Mouse (Mus musculus) layer of hippocampus, adult 9-10 months (tissue): ENCODE results near the gene Taar7d.
"Not testable (repeated sequence)": the region's sequence is repeated elsewhere in the genome, so short reads cannot be mapped to it uniquely, and the experiment has no call there.

Experiments used
- DNase-seq: peaks from one replicate; pipeline ENCODE4 v3.0.0; 2022; ENCODE audit warnings: low spot score

Gene Taar7d

DNA sequence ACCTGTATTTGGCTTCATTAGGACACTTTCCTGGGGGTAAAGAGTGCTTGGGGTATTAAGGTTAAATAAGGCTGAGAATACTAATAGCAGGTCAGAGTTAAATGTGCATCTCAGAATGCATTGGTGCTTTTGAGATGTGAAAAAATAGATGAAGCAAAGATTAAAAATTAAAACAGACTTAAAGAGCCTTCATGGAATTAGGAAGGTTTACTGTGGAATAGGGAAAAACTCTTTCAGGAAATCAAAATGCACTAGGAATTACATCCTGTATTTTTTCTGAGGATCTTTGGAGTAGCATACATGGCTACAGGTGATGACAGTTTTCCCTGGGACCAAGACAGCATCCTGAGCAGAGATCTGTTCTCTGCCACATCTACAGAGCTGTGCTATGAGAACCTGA, at the start of gene Taar7d:
Taar7d (plus strand) TSS at position 301 of the 400 bp plus-strand sequence.
- no peak for DNase-seq

GRCm38 (mm10) chr10:23977958-23978357, 49.1 kb upstream of the Taar7d start:
- no peak for DNase-seq

DNA sequence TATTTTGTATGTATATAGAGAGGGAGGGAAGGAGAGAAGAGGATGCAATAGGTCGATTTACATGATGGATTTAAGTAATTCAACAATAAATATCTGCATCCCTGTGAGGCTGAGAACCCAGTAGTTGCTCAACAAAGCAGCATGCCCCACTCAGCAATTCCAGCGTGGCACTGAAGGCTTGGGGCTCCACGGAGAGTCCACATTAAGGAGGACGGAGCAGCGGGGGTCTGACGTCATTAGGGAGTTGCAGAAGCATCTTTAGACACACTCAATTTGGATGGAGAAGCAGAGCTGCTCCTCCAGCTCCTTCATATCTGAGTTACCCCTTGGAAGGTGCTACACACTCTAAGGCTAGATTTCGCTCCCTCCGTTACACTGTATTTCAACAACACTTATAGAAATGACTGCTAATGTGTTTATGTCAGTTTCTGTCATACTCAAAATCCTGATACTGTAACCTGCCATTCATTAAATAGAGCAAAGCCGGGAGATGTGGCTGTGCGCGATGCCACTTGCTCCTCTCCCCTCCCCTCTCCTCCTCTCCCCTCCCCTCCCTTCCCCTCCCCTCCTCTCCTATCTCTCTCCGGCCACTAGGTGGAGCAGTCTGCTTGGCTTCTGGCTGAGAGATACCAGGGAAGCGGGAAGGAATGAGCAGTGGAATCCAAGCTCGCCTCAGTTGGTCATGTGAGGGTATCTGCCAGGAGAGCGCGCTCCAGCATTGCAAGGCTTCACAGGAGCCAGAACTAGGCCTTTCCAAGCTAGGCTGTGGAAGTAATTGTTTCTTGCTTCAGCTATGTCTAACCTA, 47.9 kb upstream of the Taar7d start:
- peak; percentile 9 for DNase-seq

GRCm38 (mm10) chr10:23985546-23985945, 41.5 kb upstream of the Taar7d start, which contains the start of gene Taar6:
TSS of gene Taar6 (minus strand) at chr10:23985646.
- no peak for DNase-seq

GRCm38 (mm10) chr10:23986419-23986818, 40.6 kb upstream of the Taar7d start:
- no peak for DNase-seq

DNA sequence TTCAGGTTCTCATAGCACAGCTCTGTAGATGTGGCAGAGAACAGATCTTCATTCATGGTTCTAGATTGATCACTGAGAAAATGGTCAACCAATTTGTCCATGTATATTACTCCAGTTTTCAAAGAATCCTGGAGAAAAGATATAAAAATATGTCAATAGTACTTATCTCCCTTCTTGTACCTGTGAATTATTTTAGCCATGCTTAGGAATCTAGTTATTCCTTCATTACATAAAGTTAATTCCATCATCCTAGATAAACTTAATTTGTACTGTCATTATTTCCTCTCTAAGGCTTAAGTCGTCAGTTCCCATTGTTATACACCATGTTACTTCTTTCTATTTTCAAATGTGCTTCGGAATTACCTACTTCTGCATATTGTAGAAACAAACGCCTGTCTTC, 33.6 kb upstream of the Taar7d start, which contains the start of gene Taar7a:
Taar7a (minus strand) TSS at position 101 of the 400 bp plus-strand sequence.
- DNase-seq: no peak

- DNase-seq: no peak
Observed at GRCm38 (mm10) chr10:23999639-24000038, 27.4 kb upstream of the Taar7d start, which contains the start of gene Taar7b. TSS of gene Taar7b (plus strand) at chr10:23999939.

DNA sequence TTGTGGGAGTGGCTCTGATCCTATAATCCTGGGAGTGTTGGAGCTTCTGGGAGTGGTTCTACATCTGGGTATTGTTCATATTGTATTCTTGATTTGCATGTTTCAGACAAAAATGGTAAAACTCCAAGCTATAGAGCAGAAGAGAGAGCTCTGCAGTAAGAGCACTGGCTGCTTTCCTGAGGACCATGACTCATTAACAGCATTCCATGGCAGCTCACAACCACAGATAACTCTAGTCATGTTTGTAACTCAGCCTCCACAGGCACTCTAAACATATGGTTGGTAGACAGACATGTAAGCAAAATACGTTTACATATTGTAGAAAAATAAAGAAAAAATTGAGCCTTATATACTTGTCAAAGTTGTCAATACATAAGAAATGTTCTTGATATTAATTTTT, 20.6 kb upstream of the Taar7d start:
- DNase-seq: no peak

GRCm38 (mm10) chr10:24007034-24007433, 20.0 kb upstream of the Taar7d start:
- DNase-seq: no peak

DNA sequence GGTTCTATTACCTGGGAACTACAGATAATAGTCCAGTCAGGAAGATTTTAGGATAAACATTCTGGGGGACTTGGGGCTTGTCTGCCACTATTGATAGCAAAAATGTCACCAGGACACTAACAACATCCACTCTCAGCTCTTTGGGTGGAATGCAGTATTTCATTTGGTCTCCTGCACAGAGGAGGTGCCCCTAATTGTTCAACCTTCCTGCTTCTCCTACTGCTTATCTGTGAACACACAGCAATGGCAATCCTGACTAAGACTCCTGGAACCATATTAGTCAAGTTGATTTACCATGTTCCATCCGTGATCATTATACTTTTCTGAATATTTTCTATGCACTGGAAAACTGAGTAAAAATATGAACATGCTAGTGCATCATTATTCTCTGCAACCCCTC, 18.9 kb upstream of the Taar7d start:
- DNase-seq: no peak

GRCm38 (mm10) chr10:24031347-24031746, 4.3 kb downstream of the Taar7d start:
- no peak for DNase-seq

- DNase-seq: no peak
Observed at GRCm38 (mm10) chr10:24037314-24037713, 10.3 kb downstream of the Taar7d start, which contains the start of gene Taar7e. TSS of gene Taar7e (plus strand) at chr10:24037614.

DNA sequence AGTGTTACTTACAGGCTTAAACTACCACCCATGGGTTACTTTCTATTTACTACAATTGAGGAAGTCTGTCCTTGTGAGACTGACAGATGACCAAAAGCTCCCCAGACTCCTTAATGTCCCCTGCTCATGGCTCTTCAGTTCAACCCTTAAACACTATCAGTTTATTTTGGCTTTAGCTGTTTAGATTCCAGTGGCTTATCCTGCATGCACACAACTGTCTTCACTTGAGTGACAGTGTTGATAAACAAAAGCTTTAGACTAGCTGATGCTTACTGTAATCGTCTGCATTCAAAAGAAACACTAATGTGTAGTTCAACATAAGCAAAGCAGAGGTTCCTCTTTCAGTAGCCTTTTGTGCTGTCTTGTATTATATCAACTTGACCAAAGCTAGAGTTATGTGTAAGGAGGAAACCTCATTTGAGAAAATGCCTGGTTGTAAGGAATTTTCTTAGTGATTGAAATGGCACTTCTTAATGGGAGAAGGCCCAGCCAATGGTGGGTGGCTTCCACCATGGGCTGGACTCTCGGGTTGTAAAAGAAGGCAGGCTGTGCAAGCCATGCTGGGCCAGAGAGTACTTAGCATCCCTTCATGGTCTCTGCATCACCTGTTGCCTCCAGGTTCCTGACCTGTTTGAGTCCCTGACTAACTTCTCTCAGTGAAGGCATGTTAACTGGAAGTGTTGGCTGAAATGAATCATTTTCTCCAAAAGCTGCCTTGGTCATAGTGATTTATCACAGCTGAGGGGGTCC, 13.3 kb downstream of the Taar7d start:
- DNase-seq: no peak

DNA sequence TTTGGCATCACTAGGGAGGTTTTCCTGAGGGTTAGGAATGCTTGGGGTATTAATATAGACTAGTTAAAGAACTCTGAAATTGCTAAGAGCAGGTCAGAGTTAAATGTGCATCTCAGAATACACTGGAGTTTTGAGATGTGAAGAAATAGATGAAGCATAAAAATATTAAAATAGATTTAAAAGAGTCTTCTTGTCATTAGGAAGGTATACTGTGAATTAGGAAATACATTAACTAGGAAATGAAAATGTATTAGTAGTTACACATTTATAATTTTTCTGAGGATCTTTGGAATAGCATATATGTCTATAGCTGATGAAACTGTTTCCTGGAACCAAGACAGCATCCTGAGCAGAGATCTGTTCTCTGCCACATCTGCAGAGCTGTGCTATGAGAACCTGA, 22.2 kb downstream of the Taar7d start, which contains the start of gene Taar7f:
Taar7f (plus strand) TSS at position 301 of the 400 bp plus-strand sequence.
- DNase-seq: no peak

DNA sequence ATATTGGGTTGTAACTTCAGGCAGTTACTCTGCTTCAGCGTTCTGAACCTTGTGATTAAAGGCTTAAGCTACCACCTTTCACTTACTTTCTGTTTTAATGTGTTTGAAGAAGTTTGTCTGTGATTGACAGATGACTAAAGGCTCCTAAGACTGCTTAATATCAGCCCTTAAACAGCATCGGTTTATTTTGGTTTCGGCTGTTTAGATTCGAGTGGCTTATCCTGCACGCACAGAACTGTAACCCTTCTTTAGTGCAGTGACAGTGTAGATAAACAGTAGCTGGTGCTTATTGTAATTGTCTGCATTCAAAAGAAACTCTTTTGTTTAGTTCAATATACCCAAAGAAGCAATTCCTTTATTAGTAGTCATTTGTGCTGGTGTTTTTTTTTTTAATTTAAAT, 25.0 kb downstream of the Taar7d start:
- no peak for DNase-seq

DNA sequence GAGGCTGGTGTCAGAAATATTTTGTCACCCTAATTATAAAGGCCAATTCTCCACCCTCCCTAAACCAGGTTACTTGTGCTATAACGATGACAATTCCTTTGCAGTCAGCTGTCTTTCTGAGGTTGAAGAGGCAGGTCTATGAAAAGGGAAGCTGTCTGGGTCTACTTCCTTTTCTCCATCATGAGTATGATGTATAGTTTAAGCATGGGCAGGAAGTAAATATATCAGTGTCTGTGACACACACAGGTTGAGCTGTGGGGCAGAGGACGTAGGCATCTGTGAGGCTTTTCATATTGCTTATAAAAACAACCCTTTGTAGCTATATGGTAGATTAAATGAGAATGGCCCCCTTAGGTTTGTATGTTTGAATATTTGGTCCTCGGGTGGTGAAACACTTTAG, 32.0 kb downstream of the Taar7d start:
- DNase-seq: no peak

DNA sequence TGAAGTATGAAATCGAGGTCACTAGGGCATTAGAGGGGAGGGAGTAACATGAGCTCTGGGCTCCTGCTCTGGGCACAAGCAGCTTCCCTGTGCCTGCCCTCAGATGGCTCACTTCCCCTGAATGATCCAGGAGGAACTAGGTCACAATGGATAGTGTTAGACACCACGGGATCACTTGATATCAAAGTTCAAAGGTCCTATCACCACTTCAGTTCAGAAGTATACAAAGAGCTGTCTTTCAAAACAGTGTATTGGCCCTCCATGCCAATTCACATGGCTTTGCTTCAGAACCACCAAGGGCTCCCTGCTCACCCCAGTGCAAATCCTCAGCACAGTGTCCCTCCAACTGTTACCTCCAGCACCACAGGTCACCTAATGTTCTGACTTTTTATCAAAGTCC, 47.7 kb downstream of the Taar7d start:
- DNase-seq: not testable (repeated sequence)

DNA sequence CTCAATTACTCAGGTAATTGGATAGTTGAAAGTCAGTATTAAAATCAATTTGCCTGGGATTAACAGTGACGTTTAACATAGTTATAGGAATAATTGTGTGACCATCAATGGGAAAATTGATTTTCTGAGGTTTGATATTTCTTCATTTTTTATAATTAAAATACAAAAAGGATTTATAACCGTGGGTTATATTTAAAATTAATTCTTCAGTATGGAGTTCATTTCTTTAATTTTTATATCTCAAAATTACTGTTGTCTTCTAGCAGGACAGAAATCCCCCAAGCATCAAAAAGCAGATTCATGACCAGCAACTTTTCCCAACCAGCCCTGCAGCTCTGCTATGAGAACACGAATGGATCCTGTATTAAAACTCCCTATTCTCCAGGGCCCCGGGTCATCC, 49.2 kb downstream of the Taar7d start, which contains the start of gene Taar8a:
Taar8a (plus strand) TSS at position 301 of the 400 bp plus-strand sequence.
- not testable (repeated sequence) for DNase-seq
